Mouse (Mus musculus): ENCODE results near the gene Snx1. TPM values are rescaled to one million over a fixed set of nuclear protein-coding genes. Genes with fewer than 3 reads are reported as not detected.
A peak's percentile ranks its signal among the peaks of the same experiment; 100 is the strongest.

The Snx1 gene
- total RNA-seq, 2 experiments from 2014 or later = 43.6 to 44.9 TPM

GRCm38 (mm10) chr9:66102668-66103067 lies 23.7 kb downstream of the Snx1 start:
- intact Hi-C loops (cut with DNase I) = loop anchor here (10.0 kb wide), 1 partner anchor 188 kb away; no protein-coding TSS in a partner anchor
- no peak for DNase-seq (ENCODE audit: extremely low spot score in 1 of 2, low spot score in 2 of 2)

- no peak for DNase-seq (ENCODE audit: extremely low spot score in 1 of 2, low spot score in 2 of 2)
- intact Hi-C loops (cut with DNase I) = loop anchor here (10.0 kb wide), 1 partner anchor 187 kb away; no protein-coding TSS in a partner anchor
Observed at GRCm38 (mm10) chr9:66101577-66101976, 24.8 kb downstream of the Snx1 start.

- no peak for DNase-seq (ENCODE audit: extremely low spot score in 1 of 2, low spot score in 2 of 2)
- intact Hi-C loops (cut with DNase I) = no loop called here
Observed at GRCm38 (mm10) chr9:66092664-66093063, 33.7 kb downstream of the Snx1 start.

GRCm38 (mm10) chr9:66091327-66092231 lies 34.8 kb downstream of the Snx1 start:
- peak in 1 of 2 experiments; percentile 82 for DNase-seq (ENCODE audit: extremely low spot score in 1 of 2, low spot score in 2 of 2)
- intact Hi-C loops (cut with DNase I) = no loop called here

- DNase-seq (ENCODE audit: extremely low spot score in 1 of 2, low spot score in 2 of 2) = peak in 1 of 2 experiments; percentile 49
- intact Hi-C loops (cut with DNase I) = no loop called here
Observed at GRCm38 (mm10) chr9:66090593-66091244, 35.7 kb downstream of the Snx1 start.

- intact Hi-C loops (cut with DNase I) = no loop called here
- DNase-seq (ENCODE audit: extremely low spot score in 1 of 2, low spot score in 2 of 2) = peak; percentile 39 to 75
Observed at GRCm38 (mm10) chr9:66088411-66088810, 38.0 kb downstream of the Snx1 start.

- intact Hi-C loops (cut with DNase I) = no loop called here
Observed at GRCm38 (mm10) chr9:66087062-66087461, 39.3 kb downstream of the Snx1 start.

GRCm38 (mm10) chr9:66084171-66084570 lies 42.2 kb downstream of the Snx1 start:
- intact Hi-C loops (cut with DNase I) = no loop called here
- DNase-seq (ENCODE audit: extremely low spot score in 1 of 2, low spot score in 2 of 2) = no peak

More at GRCm38 (mm10) chr9:66087062-66087461, 39.3 kb downstream of the Snx1 start:
- no peak for DNase-seq (ENCODE audit: extremely low spot score in 1 of 2, low spot score in 2 of 2)

- intact Hi-C loops (cut with DNase I) = no loop called here
- no peak for DNase-seq (ENCODE audit: extremely low spot score in 1 of 2, low spot score in 2 of 2)
Observed at GRCm38 (mm10) chr9:66081999-66082398, 44.4 kb downstream of the Snx1 start.

- no peak for DNase-seq (ENCODE audit: extremely low spot score in 1 of 2, low spot score in 2 of 2)
- intact Hi-C loops (cut with DNase I) = no loop called here
Observed at GRCm38 (mm10) chr9:66080804-66081459, 45.5 kb downstream of the Snx1 start.

- intact Hi-C loops (cut with DNase I) = no loop called here
Observed at GRCm38 (mm10) chr9:66078493-66078892, 47.9 kb downstream of the Snx1 start.

GRCm38 (mm10) chr9:66078072-66078471 lies 48.3 kb downstream of the Snx1 start:
- intact Hi-C loops (cut with DNase I) = no loop called here
- DNase-seq (ENCODE audit: extremely low spot score in 1 of 2, low spot score in 2 of 2) = no peak

More at GRCm38 (mm10) chr9:66078493-66078892, 47.9 kb downstream of the Snx1 start:
- DNase-seq (ENCODE audit: extremely low spot score in 1 of 2, low spot score in 2 of 2) = peak; percentile 44 to 59

- intact Hi-C loops (cut with DNase I) = no loop called here
- no peak for DNase-seq (ENCODE audit: extremely low spot score in 1 of 2, low spot score in 2 of 2)
Observed at GRCm38 (mm10) chr9:66072754-66073153, 53.6 kb downstream of the Snx1 start.

- DNase-seq (ENCODE audit: extremely low spot score in 1 of 2, low spot score in 2 of 2) = no peak
- intact Hi-C loops (cut with DNase I) = no loop called here
Observed at GRCm38 (mm10) chr9:66070151-66070550, 56.2 kb downstream of the Snx1 start.

GRCm38 (mm10) chr9:66069583-66069982 lies 56.8 kb downstream of the Snx1 start, which contains the start of gene Snx22:
TSS of gene Snx22 (minus strand) at chr9:66069719.
- intact Hi-C loops (cut with DNase I) = loop anchor here (5.0 kb wide), 1 partner anchor 53 kb away; no protein-coding TSS in a partner anchor
- peak; percentile 41 to 87 for DNase-seq (ENCODE audit: extremely low spot score in 1 of 2, low spot score in 2 of 2)

- peak in 1 of 2 experiments; percentile 70 for DNase-seq (ENCODE audit: extremely low spot score in 1 of 2, low spot score in 2 of 2)
- intact Hi-C loops (cut with DNase I) = loop anchor here (5.0 kb wide), 1 partner anchor 53 kb away; no protein-coding TSS in a partner anchor
Observed at GRCm38 (mm10) chr9:66068971-66069391, 57.4 kb downstream of the Snx1 start.

- DNase-seq (ENCODE audit: extremely low spot score in 1 of 2, low spot score in 2 of 2) = no peak
- intact Hi-C loops (cut with DNase I) = loop anchor here (5.0 kb wide), 1 partner anchor 54 kb away; no protein-coding TSS in a partner anchor
Observed at GRCm38 (mm10) chr9:66068056-66068455, 58.3 kb downstream of the Snx1 start.

GRCm38 (mm10) chr9:66067542-66067941 lies 58.8 kb downstream of the Snx1 start:
- DNase-seq (ENCODE audit: extremely low spot score in 1 of 2, low spot score in 2 of 2) = peak in 1 of 2 experiments; percentile 77
- intact Hi-C loops (cut with DNase I) = loop anchor here (5.0 kb wide), 1 partner anchor 55 kb away; no protein-coding TSS in a partner anchor

GRCm38 (mm10) chr9:66066791-66067190 lies 59.6 kb downstream of the Snx1 start:
- no peak for DNase-seq (ENCODE audit: extremely low spot score in 1 of 2, low spot score in 2 of 2)
- intact Hi-C loops (cut with DNase I) = loop anchor here (5.0 kb wide), 1 partner anchor 56 kb away; no protein-coding TSS in a partner anchor
